Mouse (Mus musculus): Measurements from ENCODE around the gene Gpc1. TPM values are rescaled to one million over a fixed set of nuclear protein-coding genes. Genes with fewer than 3 reads are reported as not detected.

Gene Gpc1
- polyA plus RNA-seq, 1 experiment from 2014 or later: 57.2 TPM

DNA sequence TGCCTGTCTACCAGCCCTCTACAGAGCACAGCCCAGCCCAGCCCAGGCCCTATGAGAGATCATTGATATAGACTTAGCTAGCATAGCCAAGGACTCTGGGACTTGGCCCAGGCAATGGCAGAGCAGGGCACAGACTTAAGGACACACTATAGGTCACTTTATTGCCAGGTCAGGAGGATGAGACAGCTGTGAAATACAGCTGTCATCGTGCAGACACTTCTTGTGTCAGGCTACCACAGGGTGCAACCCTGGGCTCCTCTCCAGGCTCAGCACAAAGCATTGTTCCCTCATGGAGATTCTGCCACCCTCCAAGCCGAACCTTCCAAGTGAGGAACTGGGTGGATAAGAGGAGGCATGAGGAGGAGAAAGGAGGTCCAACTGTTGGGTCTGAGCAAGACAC lies 38.5 kb downstream of the Gpc1 start:
- no peak overlapping the region for H3K27ac ChIP-seq (ENCODE audit: low read depth, low read length)
- H3K9ac ChIP-seq (ENCODE audit: low read depth, low read length): no peak overlapping the region
- no peak overlapping the region for H3K4me2 ChIP-seq (ENCODE audit: low read length)
- no peak for ATAC-seq
- H3K4me1 ChIP-seq (ENCODE audit: control insufficient read depth, insufficient read depth, low read depth, low read length): no peaks in the 10 kb centered on the region
- no peaks in the 10 kb centered on the region for H3K9me3 ChIP-seq (ENCODE audit: control insufficient read depth, low read length)
- no peaks in the 10 kb centered on the region for H3K36me3 ChIP-seq (ENCODE audit: control insufficient read depth, insufficient read depth, low read length)
- H3K4me3 ChIP-seq (ENCODE audit: low read length): no peak overlapping the region
- H3K27me3 ChIP-seq (replicated peaks; ENCODE audit: control insufficient read depth, insufficient read depth, low read length): no peaks in the 10 kb centered on the region
- 84% methylated on average over 2 of the region's 2 CpGs for WGBS

GRCm38 (mm10) chr1:92872666-92873065 lies 41.2 kb downstream of the Gpc1 start:
- H3K4me1 ChIP-seq (ENCODE audit: control insufficient read depth, insufficient read depth, low read depth, low read length): no peaks in the 10 kb centered on the region
- no peaks in the 10 kb centered on the region for H3K36me3 ChIP-seq (ENCODE audit: control insufficient read depth, insufficient read depth, low read length)
- 86% methylated on average over 7 of the region's 7 CpGs for WGBS
- no peak overlapping the region for H3K4me3 ChIP-seq (ENCODE audit: low read length)
- H3K27me3 ChIP-seq (replicated peaks; ENCODE audit: control insufficient read depth, insufficient read depth, low read length): no peaks in the 10 kb centered on the region
- no peak overlapping the region for H3K27ac ChIP-seq (ENCODE audit: low read depth, low read length)
- ATAC-seq: no peak
- H3K9me3 ChIP-seq (ENCODE audit: control insufficient read depth, low read length): no peaks in the 10 kb centered on the region
- no peak overlapping the region for H3K9ac ChIP-seq (ENCODE audit: low read depth, low read length)
- no peak overlapping the region for H3K4me2 ChIP-seq (ENCODE audit: low read length)

- no peaks in the 10 kb centered on the region for H3K4me1 ChIP-seq (ENCODE audit: control insufficient read depth, insufficient read depth, low read depth, low read length)
- H3K36me3 ChIP-seq (ENCODE audit: control insufficient read depth, insufficient read depth, low read length): no peaks in the 10 kb centered on the region
- 71% methylated on average over 3 of the region's 3 CpGs for WGBS
- H3K27me3 ChIP-seq (replicated peaks; ENCODE audit: control insufficient read depth, insufficient read depth, low read length): no peaks in the 10 kb centered on the region
- no peak overlapping the region for H3K9ac ChIP-seq (ENCODE audit: low read depth, low read length)
- ATAC-seq: no peak
- H3K27ac ChIP-seq (ENCODE audit: low read depth, low read length): no peak overlapping the region
- no peak overlapping the region for H3K4me3 ChIP-seq (ENCODE audit: low read length)
- no peaks in the 10 kb centered on the region for H3K9me3 ChIP-seq (ENCODE audit: control insufficient read depth, low read length)
- H3K4me2 ChIP-seq (ENCODE audit: low read length): no peak overlapping the region
Observed at GRCm38 (mm10) chr1:92874011-92874410, 42.6 kb downstream of the Gpc1 start.

DNA sequence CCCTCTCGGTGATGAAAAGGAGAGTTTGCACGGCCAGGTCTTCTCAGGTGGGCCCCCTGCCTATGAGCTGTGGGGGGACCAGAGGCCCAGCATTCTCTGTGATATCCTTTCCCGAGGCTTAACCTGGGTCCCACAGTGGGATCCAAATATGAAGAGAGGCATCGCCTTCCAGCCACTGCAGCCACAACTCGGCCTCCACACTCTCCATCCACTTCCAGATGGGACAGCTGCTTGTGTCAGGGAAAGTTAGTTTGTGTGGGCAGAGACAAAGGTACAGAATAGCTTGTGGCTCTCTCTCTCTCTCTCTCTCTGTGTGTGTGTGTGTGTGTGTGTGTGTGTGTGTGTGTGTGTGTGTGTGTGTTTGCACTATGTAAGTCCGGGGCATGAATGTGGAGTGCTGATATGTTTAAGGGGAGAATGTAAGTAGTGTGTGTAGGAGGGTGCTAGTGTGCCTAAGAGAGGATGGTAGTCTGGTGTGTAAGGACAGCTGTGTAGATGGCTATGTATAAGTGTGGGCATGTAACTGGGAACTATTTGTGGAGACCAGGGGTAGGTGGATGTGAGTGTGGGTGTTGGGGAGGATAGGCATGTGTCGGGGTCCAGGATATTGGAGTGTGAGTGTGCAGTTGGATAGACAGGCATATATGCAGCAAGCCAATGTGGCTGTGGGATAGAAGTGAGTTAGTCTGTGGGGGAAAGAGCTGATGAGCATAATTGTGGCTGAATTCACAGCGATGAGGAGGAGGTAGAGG lies 44.1 kb downstream of the Gpc1 start:
- Histone ChIP-seq H3K27ac (ENCODE audit: low read depth, low read length) (no peak overlapping the region), H3K4me1 (ENCODE audit: control insufficient read depth, insufficient read depth, low read depth, low read length) (no peaks in the 10 kb centered on the region), H3K9me3 (ENCODE audit: control insufficient read depth, low read length) (no peaks in the 10 kb centered on the region), H3K27me3 (replicated peaks; ENCODE audit: control insufficient read depth, insufficient read depth, low read length) (no peaks in the 10 kb centered on the region), H3K9ac (ENCODE audit: low read depth, low read length) (no peak overlapping the region), H3K4me2 (ENCODE audit: low read length) (no peak overlapping the region), H3K36me3 (ENCODE audit: control insufficient read depth, insufficient read depth, low read length) (no peaks in the 10 kb centered on the region), H3K4me3 (ENCODE audit: low read length) (no peak overlapping the region)
- ATAC-seq: no peak
- WGBS: 87% methylated on average over 8 of the region's 8 CpGs

- 72% methylated on average over 12 of the region's 12 CpGs for WGBS
- Histone ChIP-seq H3K27me3 (replicated peaks; ENCODE audit: control insufficient read depth, insufficient read depth, low read length) (no peaks in the 10 kb centered on the region), H3K9me3 (ENCODE audit: control insufficient read depth, low read length) (no peaks in the 10 kb centered on the region), H3K27ac (ENCODE audit: low read depth, low read length) (no peak overlapping the region), H3K4me3 (ENCODE audit: low read length) (no peak overlapping the region), H3K4me1 (ENCODE audit: control insufficient read depth, insufficient read depth, low read depth, low read length) (no peaks in the 10 kb centered on the region), H3K4me2 (ENCODE audit: low read length) (no peak overlapping the region), H3K9ac (ENCODE audit: low read depth, low read length) (no peak overlapping the region), H3K36me3 (ENCODE audit: control insufficient read depth, insufficient read depth, low read length) (no peaks in the 10 kb centered on the region)
- ATAC-seq: no peak
Observed at GRCm38 (mm10) chr1:92877431-92877978, 46.1 kb downstream of the Gpc1 start.

GRCm38 (mm10) chr1:92878066-92878741 lies 46.8 kb downstream of the Gpc1 start:
- no peaks in the 10 kb centered on the region for H3K9me3 ChIP-seq (ENCODE audit: control insufficient read depth, low read length)
- 87% methylated on average over 13 of the region's 13 CpGs for WGBS
- no peak for ATAC-seq
- no peak overlapping the region for H3K27ac ChIP-seq (ENCODE audit: low read depth, low read length)
- H3K4me3 ChIP-seq (ENCODE audit: low read length): no peak overlapping the region
- no peaks in the 10 kb centered on the region for H3K27me3 ChIP-seq (replicated peaks; ENCODE audit: control insufficient read depth, insufficient read depth, low read length)
- H3K4me1 ChIP-seq (ENCODE audit: control insufficient read depth, insufficient read depth, low read depth, low read length): no peaks in the 10 kb centered on the region
- no peak overlapping the region for H3K4me2 ChIP-seq (ENCODE audit: low read length)
- no peaks in the 10 kb centered on the region for H3K36me3 ChIP-seq (ENCODE audit: control insufficient read depth, insufficient read depth, low read length)
- H3K9ac ChIP-seq (ENCODE audit: low read depth, low read length): no peak overlapping the region

DNA sequence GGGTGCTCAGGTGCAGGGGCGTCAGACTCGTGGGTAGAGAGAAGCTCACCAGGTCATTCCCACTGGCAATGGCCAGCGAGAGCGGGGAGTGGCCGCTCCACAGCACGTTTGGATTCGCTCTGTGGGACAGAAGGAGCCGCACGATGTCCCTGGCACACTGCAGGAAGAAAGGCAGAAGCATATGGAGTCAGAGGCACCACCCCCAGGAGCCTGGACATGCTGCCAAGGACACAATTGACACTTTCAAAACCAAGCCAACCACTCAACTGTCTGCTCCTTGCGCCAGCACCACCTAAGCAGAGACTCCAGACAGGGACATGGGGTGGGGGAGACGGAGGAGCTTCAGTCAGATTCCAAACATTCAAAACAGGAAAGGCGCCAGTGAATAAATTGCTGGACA lies 47.8 kb downstream of the Gpc1 start:
- Histone ChIP-seq H3K36me3 (ENCODE audit: control insufficient read depth, insufficient read depth, low read length) (no peaks in the 10 kb centered on the region), H3K9me3 (ENCODE audit: control insufficient read depth, low read length) (no peaks in the 10 kb centered on the region), H3K4me3 (ENCODE audit: low read length) (no peak overlapping the region), H3K27ac (ENCODE audit: low read depth, low read length) (no peak overlapping the region), H3K4me2 (ENCODE audit: low read length) (no peak overlapping the region), H3K27me3 (replicated peaks; ENCODE audit: control insufficient read depth, insufficient read depth, low read length) (no peaks in the 10 kb centered on the region), H3K4me1 (ENCODE audit: control insufficient read depth, insufficient read depth, low read depth, low read length) (no peaks in the 10 kb centered on the region), H3K9ac (ENCODE audit: low read depth, low read length) (no peak overlapping the region)
- 0 out of 2 replicates have a peak, but pooled peaks have one; percentile 37 for ATAC-seq
- WGBS: 71% methylated on average over 12 of the region's 12 CpGs

DNA sequence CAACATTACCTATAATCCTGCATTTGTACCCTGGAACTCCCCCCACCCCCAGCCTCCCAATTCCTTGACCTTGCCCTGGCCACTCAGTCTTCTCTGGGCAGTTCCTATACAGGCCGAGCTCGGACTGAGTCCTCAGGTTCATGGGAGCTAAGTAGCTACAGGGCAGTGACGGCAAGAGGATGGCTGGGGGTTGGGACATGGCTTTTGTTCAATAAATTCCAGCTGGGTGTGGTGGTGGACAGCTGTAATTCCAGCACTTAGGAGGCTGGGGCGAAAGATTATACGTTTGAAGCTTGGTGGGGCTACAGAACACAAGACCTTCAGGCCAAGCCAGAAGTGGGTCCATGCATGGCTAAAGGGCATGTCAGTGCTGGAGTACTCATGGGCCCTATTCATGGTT lies 48.7 kb downstream of the Gpc1 start:
- no peaks in the 10 kb centered on the region for H3K4me1 ChIP-seq (ENCODE audit: control insufficient read depth, insufficient read depth, low read depth, low read length)
- no peak for ATAC-seq
- no peak overlapping the region for H3K9ac ChIP-seq (ENCODE audit: low read depth, low read length)
- no peaks in the 10 kb centered on the region for H3K27me3 ChIP-seq (replicated peaks; ENCODE audit: control insufficient read depth, insufficient read depth, low read length)
- H3K4me3 ChIP-seq (ENCODE audit: low read length): no peak overlapping the region
- H3K36me3 ChIP-seq (ENCODE audit: control insufficient read depth, insufficient read depth, low read length): no peaks in the 10 kb centered on the region
- H3K27ac ChIP-seq (ENCODE audit: low read depth, low read length): no peak overlapping the region
- no peaks in the 10 kb centered on the region for H3K9me3 ChIP-seq (ENCODE audit: control insufficient read depth, low read length)
- WGBS: 79% methylated on average over 5 of the region's 5 CpGs
- no peak overlapping the region for H3K4me2 ChIP-seq (ENCODE audit: low read length)

DNA sequence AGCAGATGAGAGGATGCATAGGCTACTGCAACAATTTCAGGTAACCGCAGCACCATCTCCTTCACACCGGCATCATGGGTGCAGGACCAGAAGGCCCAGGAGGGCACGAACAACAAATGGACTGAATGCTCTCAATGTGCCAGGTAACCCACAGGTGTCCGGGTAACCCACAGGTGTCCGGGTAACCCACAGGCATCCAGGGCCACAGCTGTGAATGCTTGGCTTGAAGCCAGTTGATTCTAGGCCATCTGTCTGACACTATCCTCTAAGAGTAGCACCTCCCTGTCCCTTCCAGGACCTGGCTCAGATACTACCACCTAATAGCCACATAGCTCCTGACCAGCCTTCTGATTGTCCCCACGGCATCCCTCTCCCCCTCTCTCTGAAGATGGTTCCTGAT lies 50.5 kb downstream of the Gpc1 start:
- WGBS: 77% methylated on average over 6 of the region's 6 CpGs
- Histone ChIP-seq H3K9me3 (ENCODE audit: control insufficient read depth, low read length) (no peaks in the 10 kb centered on the region), H3K9ac (ENCODE audit: low read depth, low read length) (no peak overlapping the region), H3K36me3 (ENCODE audit: control insufficient read depth, insufficient read depth, low read length) (no peaks in the 10 kb centered on the region), H3K4me1 (ENCODE audit: control insufficient read depth, insufficient read depth, low read depth, low read length) (no peaks in the 10 kb centered on the region), H3K4me3 (ENCODE audit: low read length) (no peak overlapping the region), H3K4me2 (ENCODE audit: low read length) (no peak overlapping the region), H3K27ac (ENCODE audit: low read depth, low read length) (no peak overlapping the region), H3K27me3 (replicated peaks; ENCODE audit: control insufficient read depth, insufficient read depth, low read length) (no peaks in the 10 kb centered on the region)
- ATAC-seq: no peak
